In genomic region chr2:131143007-131143780, GRCm38 (mm10) we compare ENCODE assay signal across 15 mouse cellular contexts. TPM values are rescaled to one million over a fixed set of nuclear protein-coding genes. Genes with fewer than 3 reads are reported as not detected.
DNase-seq lines count a peak whose midpoint lies in the region; ATAC-seq and TF ChIP-seq lines count a peak whose summit lies in the region.
"Had no signal": no experiment of that assay in that cellular context is flagged by ENCODE, and none has a peak within 500 bp of the region (broad histone marks: within the 10 kb centered on the region; RNA-seq: fewer than 3 reads in every experiment).

No protein-coding gene starts in this region.

- H3K27ac ChIP-seq in hindbrain, embryonic 12.5 days, result no peak overlapping the region
- H3K27ac ChIP-seq in hindbrain, postnatal 0 days, result no peak overlapping the region
- H3K27ac ChIP-seq in intestine, postnatal 0 days (ENCODE audit: low read depth, low read length), result no peak overlapping the region
- H3K27ac ChIP-seq in stomach, postnatal 0 days (replicated peaks), result no peak overlapping the region

- H3K4me3 ChIP-seq in hindbrain, embryonic 12.5 days, result no peak overlapping the region
- H3K4me3 ChIP-seq in hindbrain, postnatal 0 days (ENCODE audit: low read length), result no peak overlapping the region
- no peak overlapping the region for H3K4me3 ChIP-seq in intestine, postnatal 0 days (ENCODE audit: low read depth, low read length)
- H3K4me3 ChIP-seq in stomach, postnatal 0 days (ENCODE audit: low read depth, low read length), result no peak overlapping the region
- H3K4me3 ChIP-seq: erythroblast, embryonic 14.5 days had no signal

- TF ChIP-seq EP300 in stomach, postnatal 0 days (optimal IDR thresholded peaks at IDR 0.05), result no peak

- H3K4me1 ChIP-seq in hindbrain, embryonic 12.5 days, result peaks cover 5% of the 10 kb centered on the region; the same call in 1 of the 2 replicates
- H3K4me1 ChIP-seq in hindbrain, postnatal 0 days (ENCODE audit: insufficient read depth, low read length), result no peaks in the 10 kb centered on the region
- H3K4me1 ChIP-seq in intestine, postnatal 0 days (replicated peaks; ENCODE audit: control insufficient read depth, insufficient read depth, low read length), result no peaks in the 10 kb centered on the region
- no peaks in the 10 kb centered on the region for H3K4me1 ChIP-seq in stomach, postnatal 0 days (replicated peaks; ENCODE audit: control insufficient read depth, insufficient read depth)

- 64% methylated on average over 22 of the region's 22 CpGs for WGBS in hindbrain, embryonic 12.5 days
- 67% methylated on average over 22 of the region's 22 CpGs for WGBS in hindbrain, postnatal 0 days
- WGBS in intestine, postnatal 0 days, result 71% methylated on average over 22 of the region's 22 CpGs
- 65% methylated on average over 22 of the region's 22 CpGs for WGBS in stomach, postnatal 0 days

- ATAC-seq in hindbrain, embryonic 12.5 days (ENCODE audit: low FRiP score), result peak; percentile 26; the same call in 1 of the 2 replicates
- ATAC-seq in hindbrain, postnatal 0 days, result no peak
- ATAC-seq in intestine, postnatal 0 days, result no peak
- peak; percentile 2; the same call in 1 of the 2 replicates for ATAC-seq in stomach, postnatal 0 days (ENCODE audit: low FRiP score, low TSS enrichment)

- no peaks in the 10 kb centered on the region for H3K9me3 ChIP-seq in hindbrain, embryonic 12.5 days (replicated peaks)
- no peaks in the 10 kb centered on the region for H3K9me3 ChIP-seq in hindbrain, postnatal 0 days (ENCODE audit: low read length)
- no peaks in the 10 kb centered on the region for H3K9me3 ChIP-seq in intestine, postnatal 0 days (ENCODE audit: control insufficient read depth)
- H3K9me3 ChIP-seq in stomach, postnatal 0 days (ENCODE audit: control insufficient read depth, low read length), result no peaks in the 10 kb centered on the region

- no peak for TF ChIP-seq CTCF in hindbrain, postnatal 0 days (IDR thresholded peaks at IDR 0.05; ENCODE audit: low read depth)
- no peak for TF ChIP-seq CTCF in intestine, postnatal 0 days (IDR thresholded peaks at IDR 0.05; ENCODE audit: low read depth)
- no peak for TF ChIP-seq CTCF in stomach, postnatal 0 days (IDR thresholded peaks at IDR 0.05; ENCODE audit: low read depth)

- peak overlapping the region; percentile 22; the same call in 1 of the 2 replicates for H3K4me2 ChIP-seq in hindbrain, embryonic 12.5 days (replicated peaks)
- no peak overlapping the region for H3K4me2 ChIP-seq in hindbrain, postnatal 0 days (ENCODE audit: low read depth, low read length)
- H3K4me2 ChIP-seq in intestine, postnatal 0 days (replicated peaks; ENCODE audit: low read depth), result peak overlapping the region; percentile 52
- peak overlapping the region; percentile 31; the same call in 1 of the 2 replicates for H3K4me2 ChIP-seq in stomach, postnatal 0 days (replicated peaks; ENCODE audit: low read depth)

- peaks cover 51% of the 10 kb centered on the region for H3K36me3 ChIP-seq in hindbrain, embryonic 12.5 days
- peaks cover 32% of the 10 kb centered on the region for H3K36me3 ChIP-seq in hindbrain, postnatal 0 days (ENCODE audit: insufficient read depth, low read length)
- peaks cover 38% of the 10 kb centered on the region for H3K36me3 ChIP-seq in intestine, postnatal 0 days (ENCODE audit: control insufficient read depth, insufficient read depth)
- H3K36me3 ChIP-seq in stomach, postnatal 0 days (ENCODE audit: control insufficient read depth, insufficient read depth, low read length), result peaks cover 25% of the 10 kb centered on the region

- no peaks in the 10 kb centered on the region for H3K27me3 ChIP-seq in hindbrain, embryonic 12.5 days
- no peaks in the 10 kb centered on the region for H3K27me3 ChIP-seq in hindbrain, postnatal 0 days (ENCODE audit: insufficient read depth, low read length)
- no peaks in the 10 kb centered on the region for H3K27me3 ChIP-seq in intestine, postnatal 0 days (replicated peaks; ENCODE audit: control insufficient read depth, insufficient read depth, low read length)
- no peaks in the 10 kb centered on the region for H3K27me3 ChIP-seq in stomach, postnatal 0 days (ENCODE audit: control insufficient read depth, insufficient read depth, low read length)

- no peak for DNase-seq in hindbrain, postnatal 0 days (ENCODE audit: low spot score)
- DNase-seq in testis, postnatal 10 days (ENCODE audit: low spot score), result peak; percentile 39
- DNase-seq in testis, postnatal 14 days (ENCODE audit: low spot score), result no peak
- DNase-seq in stomach, postnatal 0 days (ENCODE audit: low spot score), result no peak
- DNase-seq in adrenal gland, adult 8-10 months, result no peak
- no peak for DNase-seq in frontal cortex, postnatal 10 days (ENCODE audit: low spot score in 2 of 2)

- no peak overlapping the region for H3K9ac ChIP-seq in hindbrain, embryonic 12.5 days
- no peak overlapping the region for H3K9ac ChIP-seq in hindbrain, postnatal 0 days (replicated peaks; ENCODE audit: low read length)
- H3K9ac ChIP-seq in intestine, postnatal 0 days (ENCODE audit: low read depth, low read length), result no peak overlapping the region
- 0 out of 2 replicates have a peak overlapping the region, but pooled peaks have one; percentile 13 for H3K9ac ChIP-seq in stomach, postnatal 0 days (ENCODE audit: low read length)

RNA-seq across cellular contexts. Expression of gene Gm11037, which starts 9.9 kb away (rescaled TPM):
- polyA plus RNA-seq in hindbrain, embryonic 12.5 days (2016; fragmentation: Nextera tagmentation; extraction: Ambion mirVana), result not detected in 2 replicates
- not detected in 2 replicates for total RNA-seq in hindbrain, postnatal 0 days (2014; rRNA removed)
- polyA plus RNA-seq in hindbrain, postnatal 0 days (2015; fragmentation: Nextera tagmentation; extraction: Ambion mirVana), result not detected in 2 replicates
- polyA plus RNA-seq in intestine, postnatal 0 days (2015; fragmentation: Nextera tagmentation; extraction: Ambion mirVana), result not detected in 2 replicates
- not detected in 2 replicates for polyA plus RNA-seq in stomach, postnatal 0 days (2015; fragmentation: Nextera tagmentation; extraction: Ambion mirVana)
- total RNA-seq in adrenal gland, adult 8-10 months (2022), result not detected
- total RNA-seq: left cerebral cortex, postnatal 36 days; megakaryocyte, adult 5-6 weeks; MEL; neutrophil, adult 5-6 weeks had no signal
- polyA plus RNA-seq: cortical plate, adult 2 months; erythroblast, embryonic 14.5 days; heart, postnatal 0 days had no signal

RNA-seq across cellular contexts. Expression of gene Hspa12b, which starts 16.1 kb away (rescaled TPM):
- 8.6 and 8.9 TPM in 2 replicates for polyA plus RNA-seq in hindbrain, embryonic 12.5 days (2016; fragmentation: Nextera tagmentation; extraction: Ambion mirVana)
- total RNA-seq in hindbrain, postnatal 0 days (2014; rRNA removed), result 7.2 and 11.2 TPM in 2 replicates
- polyA plus RNA-seq in hindbrain, postnatal 0 days (2015; fragmentation: Nextera tagmentation; extraction: Ambion mirVana), result 3.3 and 3.7 TPM in 2 replicates
- 2.1 and 2.3 TPM in 2 replicates for polyA plus RNA-seq in intestine, postnatal 0 days (2015; fragmentation: Nextera tagmentation; extraction: Ambion mirVana)
- 4.2 TPM in 2 replicates for polyA plus RNA-seq in stomach, postnatal 0 days (2015; fragmentation: Nextera tagmentation; extraction: Ambion mirVana)
- total RNA-seq in adrenal gland, adult 8-10 months (2022), result 10 to 100 TPM in 2 of 4 experiments, 1 to 10 TPM in 2; 8.1 to 16.8 (median 10.4) TPM
- total RNA-seq: megakaryocyte, adult 5-6 weeks; neutrophil, adult 5-6 weeks had no signal

RNA-seq across cellular contexts. Expression of gene 1700037H04Rik, which starts 16.7 kb away (rescaled TPM):
- 87.4 and 89.7 TPM in 2 replicates for polyA plus RNA-seq in hindbrain, embryonic 12.5 days (2016; fragmentation: Nextera tagmentation; extraction: Ambion mirVana)
- 155 and 157 TPM in 2 replicates for total RNA-seq in hindbrain, postnatal 0 days (2014; rRNA removed)
- polyA plus RNA-seq in hindbrain, postnatal 0 days (2015; fragmentation: Nextera tagmentation; extraction: Ambion mirVana), result 76.0 and 79.3 TPM in 2 replicates
- polyA plus RNA-seq in intestine, postnatal 0 days (2015; fragmentation: Nextera tagmentation; extraction: Ambion mirVana), result 145 and 164 TPM in 2 replicates
- polyA plus RNA-seq in stomach, postnatal 0 days (2015; fragmentation: Nextera tagmentation; extraction: Ambion mirVana), result 42.6 and 43.6 TPM in 2 replicates
- 10 to 100 TPM; 32.2 to 68.7 (median 53.9) TPM for total RNA-seq in adrenal gland, adult 8-10 months (2022)

RNA-seq across cellular contexts. Expression of gene Cenpb, which starts 36.7 kb away (rescaled TPM):
- polyA plus RNA-seq in hindbrain, embryonic 12.5 days (2016; fragmentation: Nextera tagmentation; extraction: Ambion mirVana), result 18.3 and 18.5 TPM in 2 replicates
- 106 and 112 TPM in 2 replicates for total RNA-seq in hindbrain, postnatal 0 days (2014; rRNA removed)
- 12.8 and 14.4 TPM in 2 replicates for polyA plus RNA-seq in hindbrain, postnatal 0 days (2015; fragmentation: Nextera tagmentation; extraction: Ambion mirVana)
- polyA plus RNA-seq in intestine, postnatal 0 days (2015; fragmentation: Nextera tagmentation; extraction: Ambion mirVana), result 15.9 and 17.4 TPM in 2 replicates
- polyA plus RNA-seq in stomach, postnatal 0 days (2015; fragmentation: Nextera tagmentation; extraction: Ambion mirVana), result 12.2 and 13.9 TPM in 2 replicates
- 10 to 100 TPM; 63.5 to 76.9 (median 73.5) TPM for total RNA-seq in adrenal gland, adult 8-10 months (2022)

RNA-seq across cellular contexts. Expression of gene Cdc25b, which starts 43.6 kb away (rescaled TPM):
- polyA plus RNA-seq in hindbrain, embryonic 12.5 days (2016; fragmentation: Nextera tagmentation; extraction: Ambion mirVana), result 69.8 and 85.7 TPM in 2 replicates
- 18.2 TPM in 2 replicates for total RNA-seq in hindbrain, postnatal 0 days (2014; rRNA removed)
- polyA plus RNA-seq in hindbrain, postnatal 0 days (2015; fragmentation: Nextera tagmentation; extraction: Ambion mirVana), result 22.2 and 24.0 TPM in 2 replicates
- polyA plus RNA-seq in intestine, postnatal 0 days (2015; fragmentation: Nextera tagmentation; extraction: Ambion mirVana), result 10.9 and 12.4 TPM in 2 replicates
- 38.7 and 39.5 TPM in 2 replicates for polyA plus RNA-seq in stomach, postnatal 0 days (2015; fragmentation: Nextera tagmentation; extraction: Ambion mirVana)
- 1 to 10 TPM; 4.5 to 9.4 (median 6.3) TPM for total RNA-seq in adrenal gland, adult 8-10 months (2022)

Comparison
In these comparisons a context has a peak if more than half of its experiments do, and no peak if none do; other contexts are left out.
1. ATAC-seq: peak in hindbrain, embryonic 12.5 days (single experiment) and stomach, postnatal 0 days (single experiment); none in hindbrain, postnatal 0 days (single experiment) and intestine, postnatal 0 days (single experiment).